Mouse (Mus musculus) brain, adult 2 months (tissue): ENCODE data around the gene Dio1.

Experiments used
- DNase-seq: peaks from one replicate; pipeline ENCODE4 v3.0.0; 2011; ENCODE audit warnings: low read depth, low spot score

Dio1 gene

GRCm38 (mm10) chr4:107247110-107247509 is 59.9 kb downstream of the Dio1 start:
- DNase-seq = no peak

- no peak for DNase-seq
Measured at GRCm38 (mm10) chr4:107246040-107246439, 60.9 kb downstream of the Dio1 start.

- DNase-seq = no peak
Measured at GRCm38 (mm10) chr4:107245368-107245767, 61.6 kb downstream of the Dio1 start.

GRCm38 (mm10) chr4:107243365-107244333 is 63.3 kb downstream of the Dio1 start:
- peak; percentile 22 for DNase-seq
